Mouse (Mus musculus) neural tube, embryonic 13.5 days (tissue): Measurements from ENCODE around the gene Ctnnbl1. TPM values are rescaled to one million over a fixed set of nuclear protein-coding genes. Genes with fewer than 3 reads are reported as not detected.

Experiments
- ATAC-seq: fragments of 200-750 bp; cut with Nextera tagmentation; 2 replicates; pipeline ENCODE4 v1.8.0; 2017; ENCODE audit warnings: low read depth, mild to moderate bottlenecking, moderate TSS enrichment, moderate library complexity
- H3K27ac ChIP-seq: fragments of 300-500 bp; sonication (generic); replicated peaks from 2 replicates; pipeline ENCODE4 v1.5.1; 2015; ENCODE audit warnings: moderate library complexity, mild to moderate bottlenecking, inconsistent platforms
- H3K27me3 ChIP-seq: fragments of 300-500 bp; sonication (generic); 2 replicates; pipeline ENCODE4 v1.6.1; 2015; ENCODE audit warnings: mild to moderate bottlenecking, inconsistent platforms
- H3K36me3 ChIP-seq: fragments of 300-500 bp; sonication (generic); 2 replicates; pipeline ENCODE4 v1.6.1; 2015; ENCODE audit warnings: mild to moderate bottlenecking, inconsistent platforms
- H3K4me1 ChIP-seq: fragments of 300-500 bp; sonication (generic); replicated peaks from 2 replicates; pipeline ENCODE4 v1.6.1; 2015; ENCODE audit warnings: inconsistent platforms
- H3K4me2 ChIP-seq: fragments of 300-500 bp; sonication (generic); 2 replicates; pipeline ENCODE4 v1.6.1; 2015; ENCODE audit warnings: inconsistent platforms, mild to moderate bottlenecking, moderate library complexity
- H3K4me3 ChIP-seq: fragments of 300-500 bp; sonication (generic); 2 replicates; pipeline ENCODE4 v1.5.1; 2015; ENCODE audit warnings: mild to moderate bottlenecking, inconsistent platforms
- H3K9ac ChIP-seq: fragments of 300-500 bp; sonication (generic); 2 replicates; pipeline ENCODE4 v1.6.1; 2015; ENCODE audit warnings: moderate library complexity, mild to moderate bottlenecking, inconsistent platforms
- H3K9me3 ChIP-seq: fragments of 300-500 bp; sonication (generic); 2 replicates; pipeline ENCODE4 v1.6.1; 2016; ENCODE audit warnings: inconsistent platforms
- WGBS: fragments of 180-500 bp; shearing (Covaris S2); methylation state at CpG from one replicate; pipeline ENCODE4 v1.1.7; 2015; 5-methylcytosine and 5-hydroxymethylcytosine counted together
- polyA plus RNA-seq: library from polyadenylated mRNA; unstranded; fragments of >200 nt; fragmentation: Nextera tagmentation; extraction: Ambion mirVana; gene quantifications from 2 replicates; pipeline ENCODE4 v1.2.1, GENCODE M21; 2015

Ctnnbl1 gene
- polyA plus RNA-seq, 1 experiment from 2014 or later = 69.7 TPM

- H3K9ac ChIP-seq = no peak overlapping the region
- H3K36me3 ChIP-seq = no peaks in the 10 kb centered on the region
- no peak for ATAC-seq
- no peak overlapping the region for H3K27ac ChIP-seq
- no peak overlapping the region for H3K4me2 ChIP-seq
- H3K9me3 ChIP-seq = no peaks in the 10 kb centered on the region
- WGBS = 77% methylated on average over 6 of the region's 6 CpGs
- no peak overlapping the region for H3K4me3 ChIP-seq
- H3K27me3 ChIP-seq = no peaks in the 10 kb centered on the region
- peaks cover 46% of the 10 kb centered on the region for H3K4me1 ChIP-seq
Observed at GRCm38 (mm10) chr2:157712677-157713076, 24.5 kb upstream of the Ctnnbl1 start.

GRCm38 (mm10) chr2:157715586-157716191 lies 21.5 kb upstream of the Ctnnbl1 start:
- H3K27me3 ChIP-seq = no peaks in the 10 kb centered on the region
- H3K4me1 ChIP-seq = peaks cover 48% of the 10 kb centered on the region
- H3K36me3 ChIP-seq = no peaks in the 10 kb centered on the region
- no peak overlapping the region for H3K4me3 ChIP-seq
- H3K27ac ChIP-seq = peak overlapping the region; percentile 39
- peak; percentile 52 for ATAC-seq
- whole genome bisulfite sequencing = 20% methylated on average over 12 of the region's 12 CpGs
- 0 out of 2 replicates have a peak overlapping the region, but pooled peaks have one; percentile 26 for H3K9ac ChIP-seq
- H3K9me3 ChIP-seq = no peaks in the 10 kb centered on the region
- no peak overlapping the region for H3K4me2 ChIP-seq

GRCm38 (mm10) chr2:157718441-157718840 lies 18.8 kb upstream of the Ctnnbl1 start:
- 48% methylated on average over 4 of the region's 4 CpGs for WGBS

GRCm38 (mm10) chr2:157723883-157724573 lies 13.2 kb upstream of the Ctnnbl1 start:
- Histone ChIP-seq H3K9ac (peak overlapping the region; percentile 52), H3K4me2 (0 out of 2 replicates have a peak overlapping the region, but pooled peaks have one; percentile 3), H3K27ac (peak overlapping the region; percentile 92), H3K27me3 (no peaks in the 10 kb centered on the region), H3K36me3 (no peaks in the 10 kb centered on the region), H3K9me3 (no peaks in the 10 kb centered on the region), H3K4me3 (no peak overlapping the region), H3K4me1 (peaks cover 24% of the 10 kb centered on the region)
- WGBS = 34% methylated on average over 8 of the region's 8 CpGs
- ATAC-seq = peak; percentile 83

More at GRCm38 (mm10) chr2:157718441-157718840, 18.8 kb upstream of the Ctnnbl1 start:
- Histone ChIP-seq H3K9me3 (no peaks in the 10 kb centered on the region), H3K4me1 (peaks cover 39% of the 10 kb centered on the region), H3K4me3 (no peak overlapping the region), H3K27ac (no peak overlapping the region), H3K4me2 (no peak overlapping the region), H3K27me3 (no peaks in the 10 kb centered on the region), H3K36me3 (no peaks in the 10 kb centered on the region), H3K9ac (no peak overlapping the region)
- ATAC-seq = no peak

- no peaks in the 10 kb centered on the region for H3K9me3 ChIP-seq
- WGBS = 52% methylated on average over 5 of the region's 5 CpGs
- H3K4me1 ChIP-seq = peaks cover 22% of the 10 kb centered on the region
- 0 out of 2 replicates have a peak overlapping the region, but pooled peaks have one; percentile 3 for H3K4me2 ChIP-seq
- H3K27ac ChIP-seq = peak overlapping the region; percentile 92
- H3K4me3 ChIP-seq = no peak overlapping the region
- peak; percentile 26; the same call in 1 of the 2 replicates for ATAC-seq
- peaks cover 3% of the 10 kb centered on the region; the same call in 1 of the 2 replicates for H3K27me3 ChIP-seq
- H3K36me3 ChIP-seq = no peaks in the 10 kb centered on the region
- H3K9ac ChIP-seq = peak overlapping the region; percentile 52
Observed at GRCm38 (mm10) chr2:157724574-157724914, 12.7 kb upstream of the Ctnnbl1 start.

GRCm38 (mm10) chr2:157744619-157745018 lies 7.4 kb downstream of the Ctnnbl1 start:
- no peaks in the 10 kb centered on the region for H3K27me3 ChIP-seq
- no peak for ATAC-seq
- WGBS = 82% methylated on average over 7 of the region's 7 CpGs

DNA sequence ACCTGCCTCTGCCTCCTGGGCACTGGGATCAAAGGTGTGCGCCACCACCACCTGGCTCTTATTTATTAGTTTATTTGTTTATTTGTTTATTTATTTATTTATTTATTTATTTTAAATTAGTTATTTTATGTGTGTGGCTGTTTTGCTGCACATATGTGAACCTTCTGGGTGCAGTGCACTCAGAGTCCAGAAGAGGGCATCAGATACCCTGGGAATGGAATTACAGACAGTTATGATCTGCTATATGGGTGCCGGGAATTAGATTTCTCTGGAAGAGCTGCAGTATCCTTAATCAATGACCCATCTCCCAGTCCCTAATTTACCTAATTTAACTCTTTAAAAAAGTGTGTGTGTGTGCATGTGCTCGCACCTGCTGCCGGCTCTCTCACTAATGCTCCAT lies 8.5 kb downstream of the Ctnnbl1 start:
- Histone ChIP-seq H3K9me3 (no peaks in the 10 kb centered on the region), H3K4me2 (no peak overlapping the region), H3K27me3 (no peaks in the 10 kb centered on the region), H3K9ac (no peak overlapping the region), H3K4me3 (no peak overlapping the region), H3K27ac (no peak overlapping the region), H3K4me1 (peaks cover 31% of the 10 kb centered on the region), H3K36me3 (no peaks in the 10 kb centered on the region; the same call in 1 of the 2 replicates)
- no peak for ATAC-seq
- WGBS = 96% methylated on average over 4 of the region's 4 CpGs

More at GRCm38 (mm10) chr2:157744619-157745018, 7.4 kb downstream of the Ctnnbl1 start:
- Histone ChIP-seq H3K36me3 (no peaks in the 10 kb centered on the region; the same call in 1 of the 2 replicates), H3K27ac (no peak overlapping the region), H3K4me3 (no peak overlapping the region), H3K9me3 (no peaks in the 10 kb centered on the region), H3K4me2 (no peak overlapping the region), H3K4me1 (peaks cover 25% of the 10 kb centered on the region; the same call in 1 of the 2 replicates), H3K9ac (no peak overlapping the region)

GRCm38 (mm10) chr2:157746558-157746957 lies 9.4 kb downstream of the Ctnnbl1 start:
- H3K9ac ChIP-seq = no peak overlapping the region
- H3K4me3 ChIP-seq = no peak overlapping the region
- no peak overlapping the region for H3K27ac ChIP-seq
- H3K4me2 ChIP-seq = no peak overlapping the region
- H3K9me3 ChIP-seq = no peaks in the 10 kb centered on the region
- WGBS = 73% methylated on average over 9 of the region's 9 CpGs
- no peak for ATAC-seq
- peaks cover 39% of the 10 kb centered on the region for H3K4me1 ChIP-seq
- H3K27me3 ChIP-seq = no peaks in the 10 kb centered on the region
- H3K36me3 ChIP-seq = no peaks in the 10 kb centered on the region; the same call in 1 of the 2 replicates

DNA sequence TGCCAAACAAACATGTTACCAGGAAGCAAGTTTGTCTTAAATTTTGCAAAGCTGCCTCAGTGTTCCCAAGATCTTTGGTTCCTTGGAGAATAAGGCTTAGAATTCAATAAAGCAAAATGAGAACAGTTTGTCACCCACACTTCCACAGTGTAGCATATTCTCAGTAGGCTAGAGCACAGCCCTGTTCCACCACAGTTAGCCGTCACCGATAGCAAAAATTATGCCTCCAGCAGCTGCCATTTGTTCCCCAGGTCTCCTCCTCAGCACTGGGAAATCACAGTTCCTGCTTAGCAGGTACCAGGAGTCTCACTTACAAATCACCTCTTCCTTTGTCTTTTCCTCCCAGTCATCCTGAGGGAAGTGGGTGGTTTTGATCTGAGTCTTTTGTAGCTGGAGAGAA lies 10.8 kb downstream of the Ctnnbl1 start:
- Histone ChIP-seq H3K27ac (peak overlapping the region; percentile 59), H3K9me3 (no peaks in the 10 kb centered on the region), H3K4me2 (no peak overlapping the region), H3K9ac (no peak overlapping the region), H3K36me3 (no peaks in the 10 kb centered on the region; the same call in 1 of the 2 replicates), H3K4me1 (peaks cover 51% of the 10 kb centered on the region), H3K4me3 (no peak overlapping the region), H3K27me3 (no peaks in the 10 kb centered on the region)
- ATAC-seq = no peak
- 42% methylated on average over 2 of the region's 2 CpGs for WGBS

DNA sequence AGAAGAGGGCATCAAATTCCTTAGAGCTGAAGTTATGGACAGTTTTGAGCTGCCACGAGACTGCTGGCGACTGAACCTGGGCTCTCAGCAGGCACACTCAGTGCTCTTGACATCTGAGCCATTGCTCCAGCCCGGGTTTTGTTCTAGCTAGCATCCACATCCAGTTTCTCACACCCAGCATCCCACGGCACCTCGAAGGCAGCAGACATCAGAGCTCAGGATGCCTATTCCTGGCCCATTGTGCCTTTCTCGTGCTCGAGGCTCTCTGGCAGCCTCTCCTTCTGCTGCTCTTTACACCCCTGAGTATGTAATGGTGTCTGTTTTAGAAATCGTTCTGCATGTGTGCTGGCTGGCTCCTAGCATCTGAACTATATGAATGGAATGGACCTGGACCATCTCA lies 13.3 kb downstream of the Ctnnbl1 start:
- no peaks in the 10 kb centered on the region for H3K27me3 ChIP-seq
- no peak overlapping the region for H3K4me2 ChIP-seq
- peak overlapping the region; percentile 92 for H3K27ac ChIP-seq
- H3K4me1 ChIP-seq = peaks cover 75% of the 10 kb centered on the region
- H3K36me3 ChIP-seq = no peaks in the 10 kb centered on the region; the same call in 1 of the 2 replicates
- H3K9me3 ChIP-seq = no peaks in the 10 kb centered on the region
- no peak overlapping the region for H3K4me3 ChIP-seq
- H3K9ac ChIP-seq = no peak overlapping the region
- WGBS = 76% methylated on average over 8 of the region's 8 CpGs
- no peak for ATAC-seq

DNA sequence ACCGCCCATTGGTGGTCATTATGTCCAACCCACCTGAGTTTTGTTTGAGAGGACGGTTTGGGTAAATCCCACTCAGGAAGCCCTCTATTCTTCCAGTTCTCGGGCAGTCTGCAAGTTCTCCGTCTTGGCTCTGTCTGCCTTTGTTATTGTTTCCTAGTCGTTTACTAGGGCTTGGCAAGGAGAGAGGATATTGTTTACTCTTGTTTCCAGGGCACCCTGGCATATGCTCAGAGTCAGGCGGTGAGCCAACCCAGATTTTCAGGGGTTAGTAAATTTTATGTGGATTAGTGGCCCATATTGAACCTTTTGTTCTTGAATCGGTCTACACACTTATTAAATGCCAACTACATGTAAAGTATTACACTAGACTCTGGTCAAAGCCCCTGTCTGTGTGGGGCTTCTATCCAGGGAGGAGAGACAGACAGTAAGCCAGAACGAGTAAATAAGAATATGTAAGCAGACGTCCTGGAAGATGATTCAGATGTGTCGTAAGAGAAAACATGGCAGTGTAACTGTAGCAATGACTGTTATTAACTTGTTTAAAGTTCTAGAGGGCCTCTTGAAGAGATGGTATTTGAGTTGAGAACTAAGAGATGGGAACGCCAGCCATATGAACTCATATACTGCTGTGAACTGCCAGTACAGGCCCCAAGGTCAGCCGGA lies 13.9 kb downstream of the Ctnnbl1 start:
- no peak overlapping the region for H3K4me3 ChIP-seq
- H3K36me3 ChIP-seq = no peaks in the 10 kb centered on the region; the same call in 1 of the 2 replicates
- WGBS = 71% methylated on average over 12 of the region's 12 CpGs
- peak overlapping the region; percentile 92 for H3K27ac ChIP-seq
- H3K9ac ChIP-seq = peak overlapping the region; percentile 58; the same call in 1 of the 2 replicates
- peaks cover 80% of the 10 kb centered on the region for H3K4me1 ChIP-seq
- no peaks in the 10 kb centered on the region for H3K27me3 ChIP-seq
- peak overlapping the region; percentile 33 for H3K4me2 ChIP-seq
- no peaks in the 10 kb centered on the region for H3K9me3 ChIP-seq
- ATAC-seq = no peak
